In the genomic region with DNA sequence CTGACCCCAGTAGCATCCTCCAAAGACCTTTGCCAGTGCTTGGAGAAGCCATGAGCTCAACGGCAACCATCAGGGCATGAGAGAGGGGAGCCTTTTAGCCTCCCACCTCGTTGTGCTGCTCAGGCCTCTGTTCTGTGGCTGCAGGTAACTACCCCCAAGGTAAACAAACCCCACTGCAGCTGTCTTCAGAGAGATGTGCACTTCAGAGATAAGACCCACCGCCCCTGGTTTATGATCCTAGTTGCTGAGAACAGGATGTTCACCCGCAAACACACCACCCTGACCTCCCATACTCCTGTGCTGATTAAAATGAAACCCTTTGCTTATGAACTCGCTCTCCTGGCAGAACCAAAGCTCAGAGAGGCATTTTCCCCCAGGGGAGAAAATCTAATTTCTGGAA, we compare ENCODE assay signal across 16 mouse cellular contexts. TPM values are rescaled to one million over a fixed set of nuclear protein-coding genes. Genes with fewer than 3 reads are reported as not detected.
A peak's percentile ranks its signal among the peaks of the same experiment; 100 is the strongest.
DNase-seq lines count a peak whose midpoint lies in the region; ATAC-seq and TF ChIP-seq lines count a peak whose summit lies in the region.
"Had no signal": no experiment of that assay in that cellular context is flagged by ENCODE, and none has a peak within 500 bp of the region (broad histone marks: within the 10 kb centered on the region; RNA-seq: fewer than 3 reads in every experiment).

No protein-coding gene starts in this region.

- no peak for ATAC-seq in hindbrain, embryonic 13.5 days (ENCODE audit: low FRiP score)
- peak; percentile 28; the same call in 1 of the 2 replicates for ATAC-seq in midbrain, embryonic 11.5 days (ENCODE audit: low FRiP score)

- no peak for TF ChIP-seq CTCF in brain, embryonic 14.5 days (IDR thresholded peaks at IDR 0.05; ENCODE audit: borderline replicate concordance, extremely low read depth, insufficient read depth, insufficient read length)
- no peak for TF ChIP-seq CTCF in thymus, adult 2 months (IDR thresholded peaks at IDR 0.05; ENCODE audit: borderline replicate concordance, control insufficient read depth, extremely low read depth, insufficient read depth, low read length, poor library complexity)

- peak; percentile 37 for DNase-seq in brain, embryonic 14.5 days (ENCODE audit: low read depth)
- DNase-seq in midbrain, embryonic 11.5 days (ENCODE audit: low spot score, missing footprints): peak; percentile 87
- peak; percentile 26 for DNase-seq in thymus, adult 2 months
- DNase-seq in kidney, adult 18-20 months: no peak
- DNase-seq in urinary bladder, postnatal 10 days (ENCODE audit: low spot score): no peak
- DNase-seq in right cerebral cortex, adult 18-20 months: no peak
- DNase-seq: cerebellum, postnatal 25 days; heart, adult 2 months; heart, postnatal 14 days; liver, embryonic 13.5 days; lung, postnatal 4 days had no signal

- no peak overlapping the region for H3K4me3 ChIP-seq in hindbrain, embryonic 13.5 days
- no peak overlapping the region for H3K4me3 ChIP-seq in midbrain, embryonic 11.5 days (ENCODE audit: low read depth, low read length)
- no peak overlapping the region for H3K4me3 ChIP-seq in thymus, adult 2 months (ENCODE audit: control insufficient read depth, insufficient read depth, low read length)
- H3K4me3 ChIP-seq: embryonic facial prominence, embryonic 12.5 days; heart, adult 2 months; kidney, embryonic 15.5 days; liver, embryonic 13.5 days had no signal

- H3K9me3 ChIP-seq in hindbrain, embryonic 13.5 days: no peaks in the 10 kb centered on the region
- H3K9me3 ChIP-seq in midbrain, embryonic 11.5 days (ENCODE audit: control insufficient read depth, low read length): no peaks in the 10 kb centered on the region
- H3K9me3 ChIP-seq: embryonic facial prominence, embryonic 12.5 days; kidney, embryonic 15.5 days; liver, embryonic 13.5 days had no signal

- H3K27ac ChIP-seq in hindbrain, embryonic 13.5 days: peak overlapping the region; percentile 89
- peak overlapping the region; percentile 44; the same call in 1 of the 2 replicates for H3K27ac ChIP-seq in midbrain, embryonic 11.5 days (ENCODE audit: low read depth, low read length)
- H3K27ac ChIP-seq in thymus, adult 2 months (ENCODE audit: control insufficient read depth, insufficient read depth, low read length): no peak overlapping the region
- H3K27ac ChIP-seq: embryonic facial prominence, embryonic 12.5 days; heart, adult 2 months; kidney, embryonic 15.5 days; liver, embryonic 13.5 days had no signal

- no peak for TF ChIP-seq POLR2A in brain, embryonic 14.5 days (IDR thresholded peaks at IDR 0.05; ENCODE audit: borderline replicate concordance, extremely low read depth, insufficient read depth, insufficient read length, poor library complexity, severe bottlenecking)
- no peak for TF ChIP-seq POLR2A in thymus, adult 2 months (IDR thresholded peaks at IDR 0.05; ENCODE audit: control insufficient read depth, extremely low read depth, insufficient read depth, low read length, poor library complexity)

- H3K27me3 ChIP-seq in hindbrain, embryonic 13.5 days: no peaks in the 10 kb centered on the region
- H3K27me3 ChIP-seq in midbrain, embryonic 11.5 days (ENCODE audit: control insufficient read depth, insufficient read depth, low read length): no peaks in the 10 kb centered on the region
- H3K27me3 ChIP-seq in thymus, adult 2 months (ENCODE audit: control insufficient read depth, insufficient read depth, low read length): no peaks in the 10 kb centered on the region
- H3K27me3 ChIP-seq: embryonic facial prominence, embryonic 12.5 days; kidney, embryonic 15.5 days; liver, embryonic 13.5 days had no signal

- 0 out of 2 replicates have a peak overlapping the region, but pooled peaks have one; percentile 24 for H3K9ac ChIP-seq in hindbrain, embryonic 13.5 days
- H3K9ac ChIP-seq in midbrain, embryonic 11.5 days (ENCODE audit: low read length): no peak overlapping the region
- H3K9ac ChIP-seq: embryonic facial prominence, embryonic 12.5 days; kidney, embryonic 15.5 days; liver, embryonic 13.5 days had no signal

- 27% methylated on average over 5 of the region's 5 CpGs for WGBS in hindbrain, embryonic 13.5 days
- WGBS in midbrain, embryonic 11.5 days: 55% methylated on average over 5 of the region's 5 CpGs
- WGBS in thymus, adult 2 months: 45% methylated on average over 5 of the region's 5 CpGs

- H3K4me1 ChIP-seq in hindbrain, embryonic 13.5 days (replicated peaks): peaks cover 42% of the 10 kb centered on the region
- H3K4me1 ChIP-seq in midbrain, embryonic 11.5 days (ENCODE audit: control insufficient read depth, insufficient read depth, low read length): peaks cover 27% of the 10 kb centered on the region
- no peaks in the 10 kb centered on the region; the same call in 1 of the 2 replicates for H3K4me1 ChIP-seq in thymus, adult 2 months (replicated peaks; ENCODE audit: control insufficient read depth, insufficient read depth, low read length)
- H3K4me1 ChIP-seq: liver, embryonic 13.5 days had no signal

- no peak overlapping the region for H3K4me2 ChIP-seq in hindbrain, embryonic 13.5 days
- H3K4me2 ChIP-seq in midbrain, embryonic 11.5 days: no peak overlapping the region
- H3K4me2 ChIP-seq: embryonic facial prominence, embryonic 12.5 days; kidney, embryonic 15.5 days; liver, embryonic 13.5 days had no signal

- no peaks in the 10 kb centered on the region for H3K36me3 ChIP-seq in hindbrain, embryonic 13.5 days
- no peaks in the 10 kb centered on the region for H3K36me3 ChIP-seq in midbrain, embryonic 11.5 days (ENCODE audit: control insufficient read depth, insufficient read depth, low read length)
- no peaks in the 10 kb centered on the region for H3K36me3 ChIP-seq in thymus, adult 2 months (ENCODE audit: control insufficient read depth, insufficient read depth, low read length)
- H3K36me3 ChIP-seq: embryonic facial prominence, embryonic 12.5 days; kidney, embryonic 15.5 days; liver, embryonic 13.5 days had no signal

RNA-seq across cellular contexts. Expression of a gene that starts 38.0 kb away (rescaled TPM):
- not detected in 2 replicates for polyA plus RNA-seq in brain, embryonic 14.5 days (2012; rRNA removed)
- polyA plus RNA-seq in hindbrain, embryonic 13.5 days (2015; fragmentation: Nextera tagmentation; extraction: Ambion mirVana): not detected in 2 replicates
- polyA plus RNA-seq in midbrain, embryonic 11.5 days (2014; fragmentation: Nextera tagmentation; extraction: Ambion mirVana): not detected in 2 replicates
- not detected in 2 replicates for polyA plus RNA-seq in thymus, adult 2 months (2012; rRNA removed)
- polyA plus RNA-seq: embryonic facial prominence, embryonic 12.5 days; heart, adult 2 months; kidney, embryonic 15.5 days; liver, embryonic 13.5 days; spleen, adult 2 months; testis, adult 2 months had no signal

Comparison
In these comparisons a context has a peak if more than half of its experiments do, and no peak if none do; other contexts are left out.
1. DNase-seq: peak in brain, embryonic 14.5 days (single experiment), midbrain, embryonic 11.5 days (single experiment) and thymus, adult 2 months (single experiment); none in kidney, adult 18-20 months (single experiment), urinary bladder, postnatal 10 days (single experiment) and right cerebral cortex, adult 18-20 months (single experiment).